Mouse (Mus musculus): ENCODE measurements around the gene Selenof.
A peak's percentile ranks its signal among the peaks of the same experiment; 100 is the strongest.

The Selenof gene

GRCm38 (mm10) chr3:144570047-144570815 lies at the start of gene Selenof, which contains the start of gene Hs2st1:
Selenof (plus strand) TSS chr3:144570304.
Hs2st1 (minus strand) TSS chr3:144570181.
- peak; percentile 100 for DNase-seq (ENCODE audit: low read depth, low spot score)

GRCm38 (mm10) chr3:144527918-144528317 lies 42.2 kb upstream of the Selenof start:
- no peak for DNase-seq (ENCODE audit: low read depth, low spot score)

DNA sequence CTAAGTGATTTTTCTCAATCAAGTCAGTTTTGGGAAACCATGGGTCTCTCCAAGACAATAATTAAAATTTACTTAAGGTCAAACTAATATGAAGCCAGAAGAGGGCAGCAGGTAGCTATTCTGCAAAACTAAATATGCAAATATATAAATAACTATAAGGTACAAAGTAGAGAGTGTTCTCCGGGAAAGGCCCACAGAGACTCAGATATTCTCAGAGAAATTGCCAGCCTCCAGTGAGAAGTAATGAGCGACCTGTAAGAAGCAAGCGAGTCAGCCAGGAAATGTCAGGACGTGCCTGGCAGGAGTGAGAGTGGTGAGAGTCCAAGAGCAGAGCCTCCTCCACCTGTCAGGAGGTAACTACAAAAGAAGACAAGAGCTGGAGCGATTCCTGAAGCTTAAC lies 39.1 kb upstream of the Selenof start:
- DNase-seq (ENCODE audit: low read depth, low spot score) = no peak

DNA sequence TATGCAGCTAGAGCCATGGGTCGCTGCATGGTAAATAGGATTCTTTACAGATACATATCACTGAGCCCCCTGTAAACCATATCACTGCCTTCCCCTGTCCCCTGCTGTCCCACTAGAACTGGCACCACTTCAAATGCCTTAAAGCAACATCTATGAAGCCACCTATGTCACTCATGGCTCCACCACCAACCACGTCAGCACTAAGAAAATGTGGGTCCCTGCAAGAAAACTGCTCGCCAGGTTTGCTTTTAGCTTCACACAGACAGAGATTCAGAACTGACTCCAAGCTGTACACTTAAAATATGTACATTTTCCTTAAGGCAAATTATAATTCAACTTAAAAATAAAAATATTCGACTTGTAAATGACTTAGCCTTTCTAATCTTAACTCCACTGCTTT lies 35.0 kb upstream of the Selenof start:
- DNase-seq (ENCODE audit: low read depth, low spot score) = no peak

DNA sequence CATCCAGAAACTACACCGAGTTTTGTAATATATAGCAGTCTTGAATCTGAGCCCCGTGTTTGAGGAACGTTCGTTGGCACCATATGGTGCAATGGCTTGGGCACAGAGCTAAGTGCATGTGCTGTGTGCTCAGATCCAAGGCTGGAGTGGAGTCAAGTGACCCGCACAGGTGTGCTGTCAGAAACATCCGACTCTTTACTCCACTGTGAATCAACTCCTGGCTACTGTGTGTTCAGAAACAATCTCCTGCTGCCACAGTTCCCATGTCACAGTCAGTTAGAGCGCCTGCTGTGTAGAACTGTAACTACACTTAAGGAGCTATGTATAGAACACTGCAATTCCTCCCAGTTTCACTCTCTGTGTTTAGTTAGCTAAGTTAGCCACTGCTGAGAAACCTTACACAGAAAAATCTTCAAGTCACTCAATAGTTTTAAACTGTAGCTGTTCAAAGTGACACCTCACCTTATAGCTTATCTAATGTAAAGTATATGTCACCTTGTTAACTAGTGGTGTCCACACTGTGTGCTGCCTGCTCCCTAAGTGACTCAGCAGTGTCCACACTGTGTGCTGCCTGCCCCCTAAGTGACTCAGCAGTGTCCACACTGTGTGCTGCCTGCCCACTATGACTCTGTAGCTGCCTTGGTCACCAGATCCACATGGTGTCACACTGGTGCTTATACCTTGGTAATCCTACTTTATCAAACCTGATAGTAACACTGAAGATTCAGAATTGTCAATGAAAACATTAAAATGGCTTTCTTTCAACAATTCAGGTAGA lies 32.8 kb upstream of the Selenof start:
- no peak for DNase-seq (ENCODE audit: low read depth, low spot score)

DNA sequence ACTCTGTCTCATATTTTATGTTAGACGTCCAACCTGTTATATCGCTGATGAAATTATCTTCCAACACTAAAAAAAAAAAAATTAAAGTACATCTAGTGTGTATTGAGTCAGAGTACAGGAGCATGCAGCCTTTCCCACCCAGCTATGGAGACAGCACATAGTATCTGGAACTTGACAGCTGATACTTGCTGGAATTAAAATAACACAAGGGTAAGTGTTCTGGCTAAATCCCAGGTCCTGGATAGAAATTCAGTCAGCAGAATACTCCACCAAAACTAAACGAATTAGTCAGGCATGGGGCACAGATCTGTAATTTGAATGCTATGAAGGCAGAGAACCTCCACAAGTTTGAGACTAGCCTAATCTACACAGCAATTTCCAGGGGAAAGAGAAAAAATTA lies 31.1 kb upstream of the Selenof start:
- no peak for DNase-seq (ENCODE audit: low read depth, low spot score)

- no peak for DNase-seq (ENCODE audit: low read depth, low spot score)
Observed at GRCm38 (mm10) chr3:144540805-144541204, 29.3 kb upstream of the Selenof start.

GRCm38 (mm10) chr3:144541906-144542438 lies 28.1 kb upstream of the Selenof start:
- no peak for DNase-seq (ENCODE audit: low read depth, low spot score)

DNA sequence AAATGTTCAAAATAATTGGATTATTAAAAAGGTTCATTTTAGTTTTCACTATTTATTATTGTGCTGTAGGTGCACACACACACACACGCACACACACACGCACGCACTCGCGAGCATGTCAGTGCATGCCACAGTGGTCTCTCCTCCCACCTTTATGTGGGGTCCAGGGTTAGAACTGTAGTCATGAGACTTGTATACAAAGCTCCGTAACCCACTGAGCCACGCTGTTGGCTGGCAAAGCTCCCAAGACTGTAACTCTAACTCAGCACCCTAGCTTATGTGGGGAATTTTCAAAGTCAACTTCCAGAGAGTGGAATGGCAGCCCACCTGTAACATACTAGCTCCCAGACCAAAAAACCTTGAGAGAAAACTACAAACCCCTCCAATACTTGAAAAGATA lies 25.0 kb upstream of the Selenof start:
- DNase-seq (ENCODE audit: low read depth, low spot score) = no peak

GRCm38 (mm10) chr3:144545832-144546231 lies 24.3 kb upstream of the Selenof start:
- no peak for DNase-seq (ENCODE audit: low read depth, low spot score)

DNA sequence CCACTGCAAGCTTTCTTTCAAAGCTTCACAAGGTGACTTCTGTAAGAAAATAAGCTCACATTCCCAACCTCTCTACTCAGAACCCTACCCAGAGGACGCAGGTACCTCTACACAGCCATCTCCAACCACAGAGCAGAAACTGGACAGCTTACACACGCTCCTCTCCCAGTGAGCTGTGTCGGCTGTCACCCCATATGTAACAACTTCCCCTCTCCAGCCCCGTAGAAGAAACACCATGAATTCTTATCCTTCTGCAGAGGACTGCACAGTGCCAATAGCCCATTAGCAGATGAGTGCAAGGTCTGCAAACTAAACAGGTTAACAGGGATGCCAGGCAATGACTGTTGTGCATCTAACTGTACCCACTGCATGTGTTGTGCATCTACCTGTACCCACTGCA lies 23.6 kb upstream of the Selenof start:
- no peak for DNase-seq (ENCODE audit: low read depth, low spot score)

GRCm38 (mm10) chr3:144548186-144548845 lies 21.8 kb upstream of the Selenof start:
- no peak for DNase-seq (ENCODE audit: low read depth, low spot score)

DNA sequence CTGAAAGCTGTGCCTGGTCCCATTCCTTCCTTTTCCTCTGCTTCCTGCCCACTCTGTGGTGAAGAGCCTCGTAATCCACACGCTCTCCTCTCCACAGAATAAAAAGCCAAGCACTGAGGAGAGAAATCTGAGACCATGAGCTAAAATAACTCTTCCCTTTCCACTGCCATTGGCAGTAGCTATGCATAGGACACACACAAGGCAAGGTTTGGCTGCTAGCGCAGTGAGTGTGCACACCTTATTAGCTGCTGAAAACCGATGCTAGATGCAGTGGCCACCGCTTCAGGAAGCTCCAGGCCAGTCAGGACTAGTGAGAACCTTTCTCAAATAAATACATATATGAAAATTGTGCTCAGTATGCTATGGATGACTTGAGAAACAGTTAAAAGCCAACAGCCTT lies 20.1 kb upstream of the Selenof start:
- no peak for DNase-seq (ENCODE audit: low read depth, low spot score)

DNA sequence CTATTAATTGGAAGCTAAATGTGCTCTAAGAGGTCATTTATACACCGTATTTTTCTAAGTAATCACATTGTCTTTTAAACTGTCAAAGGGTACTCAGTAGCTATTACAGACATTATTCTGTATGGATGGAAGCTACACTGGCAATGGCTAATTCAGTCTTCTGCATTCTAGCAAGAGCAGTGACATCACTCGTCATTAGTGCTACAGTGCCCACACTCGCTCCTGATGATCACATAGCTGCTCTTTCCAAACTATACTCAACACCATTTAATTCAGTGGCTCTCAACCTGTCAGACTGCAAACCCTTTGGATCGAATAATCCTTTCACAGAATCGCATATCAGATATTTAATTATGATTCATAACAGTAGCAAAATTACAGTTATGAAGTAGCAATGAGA lies 19.4 kb upstream of the Selenof start:
- DNase-seq (ENCODE audit: low read depth, low spot score) = no peak

DNA sequence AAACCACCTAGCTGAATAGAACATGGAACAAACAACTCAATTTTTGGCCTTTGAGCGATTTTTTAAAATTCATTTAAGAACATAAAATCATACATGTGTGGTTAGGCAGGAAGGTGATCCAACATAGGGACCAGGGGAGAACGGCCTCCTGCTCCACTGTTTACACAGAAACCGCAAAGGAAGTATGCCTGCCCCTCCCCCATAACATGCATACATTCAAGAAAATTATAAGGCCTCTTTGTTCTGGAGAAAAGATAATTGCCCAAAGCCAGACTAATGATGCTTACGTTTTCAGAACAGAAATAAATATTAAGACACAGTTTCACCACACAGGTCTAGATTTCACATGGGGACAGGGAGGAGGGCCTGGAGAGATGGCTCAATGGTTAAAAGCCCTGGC lies 18.7 kb upstream of the Selenof start:
- DNase-seq (ENCODE audit: low read depth, low spot score) = no peak

GRCm38 (mm10) chr3:144553942-144554341 lies 16.2 kb upstream of the Selenof start:
- DNase-seq (ENCODE audit: low read depth, low spot score) = no peak

- no peak for DNase-seq (ENCODE audit: low read depth, low spot score)
Observed at GRCm38 (mm10) chr3:144554503-144554902, 15.6 kb upstream of the Selenof start.

DNA sequence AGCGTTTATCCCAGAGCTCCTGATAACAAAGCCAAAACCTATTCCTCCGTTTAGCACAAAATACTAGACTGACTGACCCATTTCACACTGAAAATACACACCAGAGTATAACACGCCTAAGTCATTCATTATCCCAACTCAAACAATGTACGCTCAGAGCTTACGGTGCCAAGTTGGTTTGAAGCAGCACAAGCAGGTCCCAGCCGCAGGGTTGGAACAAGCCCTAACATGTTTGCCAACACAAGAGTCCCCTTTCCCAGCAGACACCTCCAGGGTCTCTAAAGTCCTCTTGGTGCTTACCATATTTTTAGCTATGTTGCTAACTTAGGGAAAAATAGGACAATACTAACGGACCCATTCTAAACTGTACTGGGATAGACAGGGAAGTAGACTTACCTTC lies 15.0 kb upstream of the Selenof start:
- no peak for DNase-seq (ENCODE audit: low read depth, low spot score)

GRCm38 (mm10) chr3:144556625-144557324 lies 13.3 kb upstream of the Selenof start:
- DNase-seq (ENCODE audit: low read depth, low spot score) = no peak

- DNase-seq (ENCODE audit: low read depth, low spot score) = no peak
Observed at GRCm38 (mm10) chr3:144558274-144558673, 11.8 kb upstream of the Selenof start.

DNA sequence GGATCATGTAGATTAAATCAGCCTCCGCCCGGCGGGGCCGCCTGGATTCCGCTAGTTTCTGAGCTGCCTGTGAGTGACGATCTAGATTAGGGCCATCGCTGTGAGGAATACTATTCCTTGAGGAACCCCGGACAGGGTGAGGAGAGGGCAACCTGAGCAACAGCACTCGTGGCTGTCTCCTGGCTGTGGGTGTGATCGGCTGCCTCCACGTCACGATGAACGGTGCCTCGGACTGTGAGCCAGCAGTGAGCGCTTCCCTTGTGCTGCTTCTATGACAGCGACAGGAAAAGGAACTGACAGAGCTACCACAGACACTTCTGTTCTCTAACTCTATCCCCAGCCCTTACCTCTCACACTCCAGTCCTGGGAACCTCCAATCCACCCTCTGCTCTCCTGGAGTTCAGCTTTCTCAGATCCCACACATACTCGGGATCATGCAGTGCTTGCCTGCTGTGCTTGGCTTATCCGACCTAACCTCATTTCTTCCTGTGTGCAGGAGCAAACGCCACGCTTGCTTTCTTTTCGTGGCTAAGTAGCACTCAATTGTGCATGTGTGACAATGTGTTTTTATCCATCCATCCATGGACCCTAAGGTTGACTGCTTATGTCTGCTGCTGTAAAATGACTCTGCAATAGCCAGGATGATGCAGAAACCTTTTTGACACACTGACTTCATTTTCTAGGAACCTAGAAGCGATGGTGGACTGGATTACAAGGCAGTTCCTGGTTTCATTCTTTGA lies 8.4 kb upstream of the Selenof start:
- no peak for DNase-seq (ENCODE audit: low read depth, low spot score)
